14 mouse cellular contexts compared by ENCODE assay signal in genomic region chr6:11940895-11941294, GRCm38 (mm10).
"Had no signal": no experiment of that assay in that cellular context is flagged by ENCODE, and none has a peak within 500 bp of the region (broad histone marks: within the 10 kb centered on the region; RNA-seq: fewer than 3 reads in every experiment).

No protein-coding gene starts in this region.

- H3K9me3 ChIP-seq: limb, embryonic 10.5 days; midbrain, embryonic 12.5 days; neural tube, embryonic 13.5 days had no signal

- H3K27ac ChIP-seq: kidney, postnatal 0 days; limb, embryonic 10.5 days; midbrain, embryonic 12.5 days; neural tube, embryonic 13.5 days had no signal

- DNase-seq: kidney, adult 8-10 months; kidney, postnatal 36 days; lung, adult 2 months; lung, postnatal 36 days; right cerebral cortex, adult 18-20 months; right cerebral cortex, postnatal 25 days; thymus, postnatal 4 days had no signal

- H3K27me3 ChIP-seq: midbrain, embryonic 12.5 days; neural tube, embryonic 13.5 days had no signal

- H3K9ac ChIP-seq: midbrain, embryonic 12.5 days; neural tube, embryonic 13.5 days had no signal

- ATAC-seq: intestine, embryonic 16.5 days; lung, postnatal 0 days; midbrain, embryonic 16.5 days had no signal

- H3K4me2 ChIP-seq: midbrain, embryonic 12.5 days; neural tube, embryonic 13.5 days had no signal

- H3K4me1 ChIP-seq: limb, embryonic 10.5 days; midbrain, embryonic 12.5 days; neural tube, embryonic 13.5 days had no signal

- H3K4me3 ChIP-seq: limb, embryonic 10.5 days; midbrain, embryonic 12.5 days; neural tube, embryonic 13.5 days had no signal
